Mouse (Mus musculus) midbrain, embryonic 11.5 days (tissue): ENCODE data around the gene Eif3i. TPM values are rescaled to one million over a fixed set of nuclear protein-coding genes. Genes with fewer than 3 reads are reported as not detected.

ENCODE experiments used
- microRNA-seq: library from miRNA; unstranded; fragments of <30 nt; microRNA quantifications from one replicate; pipeline ENCODE4, GENCODE M21; 2017
- polyA plus RNA-seq: library from polyadenylated mRNA; unstranded; fragments of >200 nt; fragmentation: Nextera tagmentation; extraction: Ambion mirVana; gene quantifications from 2 replicates; pipeline ENCODE4 v1.2.1, GENCODE M21; 2014

The Eif3i gene
- polyA plus RNA-seq, 1 experiment from 2014 or later = 259 TPM

Small RNA genes within 50 kb of the gene (microRNA-seq; reads per million reads assigned to microRNA genes)
- gene Mir8119 = not detected

Other genes with a start within 250 kb of the Eif3i start
- 6.7 and 8.3 TPM in 2 replicates for gene Zbtb8a, start 222.5 kb downstream of the Eif3i start, polyA plus RNA-seq
- 2.0 and 2.4 TPM in 2 replicates for gene Zbtb8b, start 159.8 kb downstream of the Eif3i start, polyA plus RNA-seq
- 23.3 and 23.7 TPM in 2 replicates for gene Bsdc1, start 139.1 kb downstream of the Eif3i start, polyA plus RNA-seq
- not detected in 2 replicates for gene Tssk3, start 109.6 kb downstream of the Eif3i start, polyA plus RNA-seq
- gene Fam229a, start 109.5 kb downstream of the Eif3i start, polyA plus RNA-seq = not detected in 2 replicates
- gene Marcksl1, start 87.1 kb downstream of the Eif3i start, polyA plus RNA-seq = 1,816 and 1,974 TPM in 2 replicates
- 225 and 234 TPM in 2 replicates for gene Hdac1, start 57.9 kb downstream of the Eif3i start, polyA plus RNA-seq
- gene Lck, start 27.0 kb downstream of the Eif3i start, polyA plus RNA-seq = 4.5 and 5.3 TPM in 2 replicates
- 0.19 and 0.46 TPM in 2 replicates for gene Fam167b, start 22.1 kb downstream of the Eif3i start, polyA plus RNA-seq
- gene Tmem234, start within 50 bp of the Eif3i start, polyA plus RNA-seq = 178 and 188 TPM in 2 replicates
- 1.7 and 3.0 TPM in 2 replicates for gene Dcdc2b, start 13.6 kb upstream of the Eif3i start, polyA plus RNA-seq
- 21.3 and 23.9 TPM in 2 replicates for gene Iqcc, start 18.5 kb upstream of the Eif3i start, polyA plus RNA-seq
- gene Ccdc28b, start 23.3 kb upstream of the Eif3i start, polyA plus RNA-seq = 70.0 and 73.9 TPM in 2 replicates
- gene Txlna, start 40.4 kb upstream of the Eif3i start, polyA plus RNA-seq = 89.6 and 101 TPM in 2 replicates
- 13.6 and 14.9 TPM in 2 replicates for gene Kpna6, start 72.1 kb upstream of the Eif3i start, polyA plus RNA-seq
- gene Tmem39b, start 96.2 kb upstream of the Eif3i start, polyA plus RNA-seq = 35.6 and 36.3 TPM in 2 replicates
- gene Khdrbs1, start 141.7 kb upstream of the Eif3i start, polyA plus RNA-seq = 189 and 190 TPM in 2 replicates
- gene Ptp4a2, start 210.6 kb upstream of the Eif3i start, polyA plus RNA-seq = 368 TPM in 2 replicates